Comparison of ENCODE assay signal across 8 mouse cellular contexts in genomic region chr3:127498742-127499400, GRCm38 (mm10). TPM values are rescaled to one million over a fixed set of nuclear protein-coding genes. Genes with fewer than 3 reads are reported as not detected.
A peak's percentile ranks its signal among the peaks of the same experiment; 100 is the strongest.
DNase-seq lines count a peak whose midpoint lies in the region; ATAC-seq and TF ChIP-seq lines count a peak whose summit lies in the region.

Gene Ank2, minus strand, starts transcription at chr3:127499350.

- H3K79me2 ChIP-seq in myocyte (ENCODE audit: control insufficient read depth, insufficient read depth): no peaks in the 10 kb centered on the region

- peak within 1 kb of the TSS; percentile 56 for H3K4me3 ChIP-seq in lung, embryonic 14.5 days (ENCODE audit: low read depth, low read length)
- H3K4me3 ChIP-seq in hindbrain, postnatal 0 days (ENCODE audit: low read length): peak within 1 kb of the TSS; percentile 57
- peak within 1 kb of the TSS; percentile 61 for H3K4me3 ChIP-seq in limb, embryonic 11.5 days (ENCODE audit: low read depth, low read length)
- H3K4me3 ChIP-seq in myocyte: no peak within 1 kb of the TSS

- under 1% methylated on average over 62 of the region's 62 CpGs for WGBS in lung, embryonic 14.5 days
- under 1% methylated on average over 61 of the region's 62 CpGs for WGBS in hindbrain, postnatal 0 days
- under 1% methylated on average over 60 of the region's 62 CpGs for WGBS in limb, embryonic 11.5 days

- TF ChIP-seq CTCF in lung, embryonic 14.5 days (IDR thresholded peaks at IDR 0.05; ENCODE audit: low read depth): no peak
- TF ChIP-seq CTCF in hindbrain, postnatal 0 days (IDR thresholded peaks at IDR 0.05; ENCODE audit: low read depth): no peak

- ATAC-seq in lung, embryonic 14.5 days (ENCODE audit: insufficient read depth): peak; percentile 91
- ATAC-seq in common myeloid progenitor, adult 5-6 weeks (replicated peaks; ENCODE audit: low read depth, poor library complexity, severe bottlenecking): peak; percentile 63
- peak; percentile 84 for ATAC-seq in hindbrain, postnatal 0 days
- ATAC-seq in limb, embryonic 11.5 days (ENCODE audit: insufficient number of reproducible peaks, low FRiP score, low TSS enrichment, low read depth): peak; percentile 15; the same call in 1 of the 2 replicates

- peak; percentile 87 for DNase-seq in lung, embryonic 14.5 days
- no peak for DNase-seq in lung, postnatal 36 days
- DNase-seq in gastrocnemius, postnatal 10 days: peak; percentile 47
- DNase-seq in hindbrain, postnatal 0 days (ENCODE audit: low spot score): peak; percentile 75
- DNase-seq in limb, embryonic 11.5 days (ENCODE audit: low spot score): peak; percentile 66
- peak; percentile 22 for DNase-seq in urinary bladder, postnatal 25 days (ENCODE audit: low spot score)

- peak within 1 kb of the TSS; percentile 58 for H3K9ac ChIP-seq in lung, embryonic 14.5 days
- peak within 1 kb of the TSS; percentile 71 for H3K9ac ChIP-seq in hindbrain, postnatal 0 days (replicated peaks; ENCODE audit: low read length)
- H3K9ac ChIP-seq in limb, embryonic 11.5 days (ENCODE audit: low read length): peak within 1 kb of the TSS; percentile 57

- TF ChIP-seq POLR2A in myocyte (IDR thresholded peaks at IDR 0.05; ENCODE audit: insufficient read length, low read depth): no peak

- peaks cover 29% of the 10 kb centered on the region for H3K27me3 ChIP-seq in lung, embryonic 14.5 days (ENCODE audit: insufficient read depth, low read length)
- no peaks in the 10 kb centered on the region for H3K27me3 ChIP-seq in hindbrain, postnatal 0 days (ENCODE audit: insufficient read depth, low read length)
- peaks cover 23% of the 10 kb centered on the region for H3K27me3 ChIP-seq in limb, embryonic 11.5 days (ENCODE audit: control insufficient read depth, insufficient read depth, low read length)
- H3K27me3 ChIP-seq in myocyte (ENCODE audit: control insufficient read depth, insufficient read depth, insufficient read length): peaks cover 10% of the 10 kb centered on the region

- H3K27ac ChIP-seq in lung, embryonic 14.5 days (ENCODE audit: low read depth): no peak within 1 kb of the TSS
- H3K27ac ChIP-seq in hindbrain, postnatal 0 days: peak within 1 kb of the TSS; percentile 67
- H3K27ac ChIP-seq in limb, embryonic 11.5 days (replicated peaks; ENCODE audit: low read depth, low read length): no peak within 1 kb of the TSS

- no peaks in the 10 kb centered on the region for H3K36me3 ChIP-seq in lung, embryonic 14.5 days (ENCODE audit: insufficient read depth)
- no peaks in the 10 kb centered on the region for H3K36me3 ChIP-seq in hindbrain, postnatal 0 days (ENCODE audit: insufficient read depth, low read length)
- H3K36me3 ChIP-seq in limb, embryonic 11.5 days (ENCODE audit: control insufficient read depth, insufficient read depth, low read length): no peaks in the 10 kb centered on the region
- no peaks in the 10 kb centered on the region for H3K36me3 ChIP-seq in myocyte (ENCODE audit: control insufficient read depth, insufficient read depth)

- no peaks in the 10 kb centered on the region for H3K9me3 ChIP-seq in lung, embryonic 14.5 days (ENCODE audit: low read depth, low read length)
- H3K9me3 ChIP-seq in hindbrain, postnatal 0 days (ENCODE audit: low read length): no peaks in the 10 kb centered on the region
- H3K9me3 ChIP-seq in limb, embryonic 11.5 days (ENCODE audit: control insufficient read depth, low read length): no peaks in the 10 kb centered on the region

- no peaks in the 10 kb centered on the region for H3K4me1 ChIP-seq in lung, embryonic 14.5 days (ENCODE audit: insufficient read depth)
- 0 out of 2 replicates have a peak, but pooled peaks cover 3% of the 10 kb centered on the region for H3K4me1 ChIP-seq in hindbrain, postnatal 0 days (ENCODE audit: insufficient read depth, low read length)
- H3K4me1 ChIP-seq in limb, embryonic 11.5 days (ENCODE audit: control insufficient read depth, insufficient read depth, low read length): peaks cover 8% of the 10 kb centered on the region; the same call in 1 of the 2 replicates

- peak within 1 kb of the TSS; percentile 99 for H3K4me2 ChIP-seq in lung, embryonic 14.5 days
- peak within 1 kb of the TSS; percentile 93 for H3K4me2 ChIP-seq in hindbrain, postnatal 0 days (ENCODE audit: low read depth, low read length)
- peak within 1 kb of the TSS; percentile 100 for H3K4me2 ChIP-seq in limb, embryonic 11.5 days (ENCODE audit: low read depth, severe bottlenecking)
- H3K4me2 ChIP-seq in myocyte (ENCODE audit: low read depth): peak within 1 kb of the TSS; percentile 56

- H3ac ChIP-seq in myocyte (ENCODE audit: control insufficient read depth, insufficient read length): no peak within 1 kb of the TSS

TF ChIP-seq in myocyte, 11 proteins besides CTCF, POLR2A, EP300 and RAD21:
- TF ChIP-seq E2F4 (IDR thresholded peaks at IDR 0.05; ENCODE audit: insufficient read depth): no peak
- TF ChIP-seq TCF12 (IDR thresholded peaks at IDR 0.05; ENCODE audit: insufficient read depth, poor library complexity, severe bottlenecking): no peak
- no peak for TF ChIP-seq POLR2AphosphoS2 (IDR thresholded peaks at IDR 0.05; ENCODE audit: insufficient read length, low read depth)
- no peak for TF ChIP-seq TCF3 (IDR thresholded peaks at IDR 0.05; ENCODE audit: insufficient read length, low read depth)
- TF ChIP-seq CEBPB (IDR thresholded peaks at IDR 0.05; ENCODE audit: insufficient read depth, poor library complexity, severe bottlenecking): no peak
- no peak for TF ChIP-seq USF1 (IDR thresholded peaks at IDR 0.05; ENCODE audit: low read depth)
- TF ChIP-seq MAX (IDR thresholded peaks at IDR 0.05; ENCODE audit: low read depth): no peak
- no peak for TF ChIP-seq MYOD1 (IDR thresholded peaks at IDR 0.05; ENCODE audit: control insufficient read depth in 1 of 3, insufficient read length in 2 of 3, low read depth in 2 of 3)
- TF ChIP-seq MYOG (IDR thresholded peaks at IDR 0.05; ENCODE audit: control insufficient read depth in 1 of 3, insufficient read depth in 1 of 3, insufficient read length in 2 of 3, low read depth in 2 of 3): no peak
- TF ChIP-seq REST (IDR thresholded peaks at IDR 0.05; ENCODE audit: insufficient read depth, insufficient read length): no peak
- no peak for TF ChIP-seq SRF (IDR thresholded peaks at IDR 0.05; ENCODE audit: control insufficient read depth, insufficient read length, low read depth)

RNA-seq across cellular contexts. Expression of gene Ank2, which starts in this region (rescaled TPM):
- polyA plus RNA-seq in lung, embryonic 14.5 days (2014; fragmentation: Nextera tagmentation; extraction: Ambion mirVana): 15.9 and 19.6 TPM in 2 replicates
- total RNA-seq in common myeloid progenitor, adult 5-6 weeks (2017): 0.27 and 0.29 TPM in 2 replicates
- 100 to 1,000 TPM; 136 to 145 TPM for total RNA-seq in gastrocnemius, postnatal 10 days (2021)
- total RNA-seq in hindbrain, postnatal 0 days (2014; rRNA removed): 497 and 567 TPM in 2 replicates
- 193 and 195 TPM in 2 replicates for polyA plus RNA-seq in hindbrain, postnatal 0 days (2015; fragmentation: Nextera tagmentation; extraction: Ambion mirVana)
- 16.6 and 17.1 TPM in 2 replicates for polyA plus RNA-seq in limb, embryonic 11.5 days (2014; fragmentation: Nextera tagmentation; extraction: Ambion mirVana)
- polyA plus RNA-seq in myocyte (2012; fragmentation: generic; extraction: Trizol): 20.2 TPM

Comparison
In these comparisons a context has a peak if more than half of its experiments do, and no peak if none do; other contexts are left out.
1. RNA of gene Ank2 (total RNA-seq): 497 to 567 TPM in hindbrain, postnatal 0 days and 136 to 145 TPM in gastrocnemius, postnatal 10 days; 0.27 to 0.29 TPM in common myeloid progenitor, adult 5-6 weeks; every median in the first group is over 100 times any median in the second.
2. Peak in ATAC-seq in common myeloid progenitor, adult 5-6 weeks; RNA of the gene not detected or under 1 TPM.
3. ATAC-seq: peak in every context shown above with its lines; median percentile 91 in lung, embryonic 14.5 days; 84 in hindbrain, postnatal 0 days; 63 in common myeloid progenitor, adult 5-6 weeks; 15 in limb, embryonic 11.5 days.
4. Peak in every context shown above with its lines, with median percentiles within 50 percentile points of each other: H3K4me2 ChIP-seq and H3K9ac ChIP-seq.